Mouse (Mus musculus): ENCODE measurements around the gene Nell1. TPM values are rescaled to one million over a fixed set of nuclear protein-coding genes. Genes with fewer than 3 reads are reported as not detected.
A peak's percentile ranks its signal among the peaks of the same experiment; 100 is the strongest.

The Nell1 gene
- polyA plus RNA-seq, 1 experiment from 2014 or later = 0.14 TPM

DNA sequence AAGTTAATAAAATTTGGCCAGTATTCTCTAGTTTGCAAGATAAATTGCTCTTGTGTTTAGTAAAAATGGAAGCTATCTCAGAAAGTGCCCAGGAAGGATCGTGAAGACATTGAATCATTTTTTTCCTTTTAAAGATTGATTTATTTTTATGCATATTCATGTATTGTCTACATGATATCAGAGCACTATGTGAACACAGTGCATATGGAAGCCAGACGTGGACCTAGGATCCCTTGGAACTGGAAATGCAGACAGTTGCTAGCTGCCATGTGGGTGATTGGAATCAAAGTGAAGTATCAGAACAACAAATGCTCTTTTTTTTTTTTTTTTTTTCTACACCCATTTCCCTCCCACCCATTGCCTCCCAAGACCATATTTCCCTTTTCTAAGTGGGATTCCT, 79.0 kb downstream of the Nell1 start:
- WGBS (ENCODE audit: insufficient replicate concordance) = 56% methylated on average over 2 of the region's 2 CpGs

DNA sequence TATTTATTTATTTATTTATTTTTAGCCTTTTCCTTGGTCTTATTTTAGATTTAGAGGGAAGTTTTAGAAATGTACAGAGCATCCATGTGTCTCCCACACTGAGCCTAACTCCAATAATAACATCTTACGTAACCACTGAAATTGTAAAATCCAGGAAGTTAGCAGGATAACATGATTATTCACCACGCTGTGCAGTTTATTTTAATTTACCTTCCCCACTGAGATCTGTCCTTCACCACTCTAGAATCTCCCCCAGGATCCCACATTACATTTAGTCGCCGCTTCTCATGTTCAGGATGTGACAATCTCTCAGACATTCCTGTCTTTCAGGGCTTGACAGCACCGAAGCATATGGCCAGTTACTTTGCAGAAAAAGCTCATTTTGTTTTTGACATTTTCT, 119.8 kb downstream of the Nell1 start:
- no peaks in the 10 kb centered on the region for H3K36me3 ChIP-seq (replicated peaks)
- no peak for ATAC-seq (ENCODE audit: insufficient read depth)
- whole genome bisulfite sequencing (ENCODE audit: insufficient replicate concordance) = 66% methylated on average over 5 of the region's 5 CpGs

More for the DNA sequence above, 79.0 kb downstream of the Nell1 start:
- no peak for ATAC-seq (ENCODE audit: insufficient read depth)
- Histone ChIP-seq H3K4me3 (replicated peaks) (no peak overlapping the region), H3K27ac (replicated peaks) (no peak overlapping the region), H3K9ac (no peak overlapping the region), H3K36me3 (replicated peaks) (no peaks in the 10 kb centered on the region), H3K4me2 (no peak overlapping the region), H3K9me3 (replicated peaks) (no peaks in the 10 kb centered on the region), H3K27me3 (no peaks in the 10 kb centered on the region), H3K4me1 (replicated peaks) (no peaks in the 10 kb centered on the region)

GRCm38 (mm10) chr7:50105612-50106321, 131.1 kb downstream of the Nell1 start:
- Histone ChIP-seq H3K4me3 (replicated peaks) (no peak overlapping the region), H3K27ac (replicated peaks) (no peak overlapping the region), H3K4me2 (peak overlapping the region; percentile 13; the same call in 1 of the 2 replicates), H3K27me3 (no peaks in the 10 kb centered on the region), H3K9ac (no peak overlapping the region), H3K4me1 (replicated peaks) (no peaks in the 10 kb centered on the region), H3K9me3 (replicated peaks) (no peaks in the 10 kb centered on the region), H3K36me3 (replicated peaks) (no peaks in the 10 kb centered on the region)
- WGBS (ENCODE audit: insufficient replicate concordance) = 41% methylated on average over 8 of the region's 8 CpGs
- ATAC-seq (ENCODE audit: insufficient read depth) = no peak

More for the DNA sequence above, 119.8 kb downstream of the Nell1 start:
- H3K27ac ChIP-seq (replicated peaks) = no peak overlapping the region
- H3K4me2 ChIP-seq = no peak overlapping the region
- H3K27me3 ChIP-seq = no peaks in the 10 kb centered on the region
- no peaks in the 10 kb centered on the region for H3K4me1 ChIP-seq (replicated peaks)
- no peaks in the 10 kb centered on the region for H3K9me3 ChIP-seq (replicated peaks)
- no peak overlapping the region for H3K9ac ChIP-seq
- H3K4me3 ChIP-seq (replicated peaks) = no peak overlapping the region

DNA sequence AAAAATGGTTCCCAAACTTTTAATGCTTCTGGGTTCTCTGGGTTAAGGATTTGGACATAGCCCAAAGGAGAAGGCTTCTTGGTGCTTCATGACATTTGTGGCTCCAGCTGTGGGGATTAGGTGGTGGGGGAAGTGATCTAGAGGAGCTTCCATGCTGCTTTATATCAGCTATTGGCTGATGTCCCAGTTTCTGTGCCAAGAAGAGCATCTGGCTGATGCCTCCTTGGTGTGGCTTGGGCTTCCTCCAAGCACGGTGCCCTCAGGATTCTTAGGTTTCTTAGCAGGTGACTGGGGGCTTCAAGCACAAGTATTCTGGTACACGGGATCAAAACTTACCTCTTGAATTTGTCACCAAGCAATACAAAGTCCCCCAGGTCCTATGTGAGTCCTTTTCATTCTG, 132.6 kb downstream of the Nell1 start:
- Histone ChIP-seq H3K9me3 (replicated peaks) (no peaks in the 10 kb centered on the region), H3K4me2 (no peak overlapping the region), H3K27me3 (no peaks in the 10 kb centered on the region), H3K9ac (no peak overlapping the region), H3K36me3 (replicated peaks) (no peaks in the 10 kb centered on the region), H3K4me3 (replicated peaks) (no peak overlapping the region), H3K4me1 (replicated peaks) (no peaks in the 10 kb centered on the region), H3K27ac (replicated peaks) (no peak overlapping the region)
- no peak for ATAC-seq (ENCODE audit: insufficient read depth)
- WGBS (ENCODE audit: insufficient replicate concordance) = 55% methylated on average over 2 of the region's 2 CpGs

DNA sequence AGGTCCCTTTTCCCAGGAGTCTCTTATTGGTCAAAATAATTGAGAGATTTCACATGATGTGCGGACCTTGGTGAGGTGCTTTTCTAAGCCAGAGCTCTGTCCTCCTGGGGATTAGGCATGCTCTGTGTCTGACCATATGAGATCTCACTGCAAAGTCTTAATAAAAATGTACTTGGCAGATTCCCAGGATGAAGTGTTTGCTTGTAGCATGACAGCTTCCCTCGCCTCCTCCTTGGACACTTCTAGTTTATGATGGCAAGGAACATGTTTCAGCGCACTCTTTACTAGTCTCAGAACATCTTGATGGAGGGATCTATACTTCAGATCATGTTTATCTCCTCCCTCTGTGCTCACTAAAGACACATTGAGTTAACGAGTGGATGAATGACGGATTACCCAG, 143.7 kb downstream of the Nell1 start:
- Histone ChIP-seq H3K4me1 (replicated peaks) (no peaks in the 10 kb centered on the region), H3K9ac (no peak overlapping the region), H3K4me3 (replicated peaks) (no peak overlapping the region), H3K9me3 (replicated peaks) (no peaks in the 10 kb centered on the region), H3K27me3 (no peaks in the 10 kb centered on the region), H3K36me3 (replicated peaks) (no peaks in the 10 kb centered on the region), H3K4me2 (no peak overlapping the region), H3K27ac (replicated peaks) (no peak overlapping the region)
- 71% methylated on average over 5 of the region's 5 CpGs for WGBS (ENCODE audit: insufficient replicate concordance)
- no peak for ATAC-seq (ENCODE audit: insufficient read depth)

DNA sequence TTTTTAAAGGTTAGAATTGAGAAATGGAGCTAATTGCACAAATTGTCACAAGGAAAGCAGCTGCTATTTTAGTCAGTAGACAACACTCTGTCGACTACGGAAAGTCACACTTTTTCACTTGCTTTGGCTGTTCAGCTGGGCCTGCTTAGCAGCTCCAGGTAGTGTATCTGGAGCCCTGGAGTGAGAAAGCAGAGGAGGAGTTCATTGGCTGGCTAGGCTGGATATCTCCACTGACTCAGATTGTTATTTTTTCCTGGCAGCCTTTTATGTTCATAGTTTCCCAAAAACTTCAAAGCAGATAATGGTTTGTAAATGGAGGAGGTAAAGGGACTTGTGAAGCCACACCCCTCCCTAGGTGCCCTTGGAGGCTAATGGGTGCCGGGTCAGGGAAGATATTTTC, 163.0 kb downstream of the Nell1 start:
- Histone ChIP-seq H3K4me3 (replicated peaks) (no peak overlapping the region), H3K27ac (replicated peaks) (no peak overlapping the region), H3K9ac (no peak overlapping the region), H3K4me1 (replicated peaks) (no peaks in the 10 kb centered on the region), H3K4me2 (no peak overlapping the region), H3K36me3 (replicated peaks) (no peaks in the 10 kb centered on the region), H3K9me3 (replicated peaks) (no peaks in the 10 kb centered on the region), H3K27me3 (no peaks in the 10 kb centered on the region)
- no peak for ATAC-seq (ENCODE audit: insufficient read depth)
- 75% methylated on average over 3 of the region's 3 CpGs for WGBS (ENCODE audit: insufficient replicate concordance)

DNA sequence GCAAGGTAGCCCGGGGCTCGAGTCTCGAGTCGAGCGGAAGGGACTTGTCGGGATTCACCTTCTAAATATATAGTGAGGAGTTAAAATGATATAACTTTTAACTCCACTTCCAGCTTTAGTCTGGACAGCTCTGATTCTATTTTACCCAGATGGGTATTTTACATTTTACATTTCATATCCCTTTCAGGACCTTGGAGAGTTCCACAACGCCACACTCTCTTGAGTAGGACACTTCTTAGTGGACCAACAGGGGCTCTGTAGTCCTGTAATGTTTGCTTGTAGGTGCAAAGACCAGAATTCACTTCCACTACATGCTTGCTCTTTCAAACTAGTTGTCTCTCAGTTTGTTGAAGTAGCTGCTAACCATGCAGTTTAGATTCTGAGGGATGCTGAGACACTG, 174.7 kb downstream of the Nell1 start:
- Histone ChIP-seq H3K4me1 (replicated peaks) (no peaks in the 10 kb centered on the region), H3K4me3 (replicated peaks) (no peak overlapping the region), H3K4me2 (no peak overlapping the region), H3K9ac (no peak overlapping the region), H3K9me3 (replicated peaks) (no peaks in the 10 kb centered on the region), H3K36me3 (replicated peaks) (no peaks in the 10 kb centered on the region), H3K27ac (replicated peaks) (no peak overlapping the region), H3K27me3 (no peaks in the 10 kb centered on the region)
- 83% methylated on average over 7 of the region's 7 CpGs for WGBS (ENCODE audit: insufficient replicate concordance)
- no peak for ATAC-seq (ENCODE audit: insufficient read depth)

GRCm38 (mm10) chr7:50150838-50151237, 176.2 kb downstream of the Nell1 start:
- Histone ChIP-seq H3K27me3 (no peaks in the 10 kb centered on the region), H3K27ac (replicated peaks) (no peak overlapping the region), H3K9ac (no peak overlapping the region), H3K4me1 (replicated peaks) (no peaks in the 10 kb centered on the region), H3K4me2 (no peak overlapping the region), H3K4me3 (replicated peaks) (no peak overlapping the region), H3K9me3 (replicated peaks) (no peaks in the 10 kb centered on the region), H3K36me3 (replicated peaks) (no peaks in the 10 kb centered on the region)
- WGBS (ENCODE audit: insufficient replicate concordance) = 70% methylated on average over 2 of the region's 2 CpGs
- ATAC-seq (ENCODE audit: insufficient read depth) = no peak

- Histone ChIP-seq H3K27me3 (no peaks in the 10 kb centered on the region), H3K4me2 (no peak overlapping the region), H3K36me3 (replicated peaks) (no peaks in the 10 kb centered on the region), H3K9ac (no peak overlapping the region), H3K4me3 (replicated peaks) (no peak overlapping the region), H3K9me3 (replicated peaks) (no peaks in the 10 kb centered on the region), H3K27ac (replicated peaks) (no peak overlapping the region), H3K4me1 (replicated peaks) (no peaks in the 10 kb centered on the region)
- ATAC-seq (ENCODE audit: insufficient read depth) = no peak
- WGBS (ENCODE audit: insufficient replicate concordance) = 32% methylated on average over 2 of the region's 2 CpGs
These were observed 179.0 kb downstream of the Nell1 start for GRCm38 (mm10) chr7:50153618-50154017.

- 56% methylated on average over 5 of the region's 5 CpGs for WGBS (ENCODE audit: insufficient replicate concordance)
- Histone ChIP-seq H3K27me3 (no peaks in the 10 kb centered on the region), H3K9ac (no peak overlapping the region), H3K4me1 (replicated peaks) (no peaks in the 10 kb centered on the region), H3K36me3 (replicated peaks) (no peaks in the 10 kb centered on the region), H3K4me3 (replicated peaks) (no peak overlapping the region), H3K27ac (replicated peaks) (no peak overlapping the region), H3K4me2 (no peak overlapping the region), H3K9me3 (replicated peaks) (no peaks in the 10 kb centered on the region)
- ATAC-seq (ENCODE audit: insufficient read depth) = no peak
These were observed 187.9 kb downstream of the Nell1 start for GRCm38 (mm10) chr7:50162602-50163001.

DNA sequence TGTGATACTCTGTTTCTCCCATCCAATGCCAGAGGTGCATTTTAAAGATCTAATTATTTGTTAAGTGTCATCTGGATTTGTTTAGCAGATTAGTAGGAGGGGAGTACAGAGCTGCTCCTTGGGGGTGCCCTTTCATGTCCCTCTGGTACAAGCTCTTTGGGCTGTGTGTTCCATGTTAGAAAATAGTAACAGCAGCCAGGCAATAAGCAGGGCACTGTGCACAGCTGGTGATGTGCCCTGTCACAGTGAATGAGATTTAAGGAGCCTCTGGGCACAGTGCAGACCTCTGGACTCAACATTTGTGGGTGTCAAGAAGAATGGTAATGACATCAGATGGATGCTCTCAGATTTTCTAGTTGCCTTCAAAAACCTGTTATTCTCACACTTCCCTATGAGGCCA, 194.1 kb downstream of the Nell1 start:
- Histone ChIP-seq H3K9ac (no peak overlapping the region), H3K9me3 (replicated peaks) (no peaks in the 10 kb centered on the region), H3K4me3 (replicated peaks) (no peak overlapping the region), H3K27me3 (no peaks in the 10 kb centered on the region), H3K4me2 (no peak overlapping the region), H3K4me1 (replicated peaks) (no peaks in the 10 kb centered on the region), H3K27ac (replicated peaks) (no peak overlapping the region), H3K36me3 (replicated peaks) (no peaks in the 10 kb centered on the region)
- ATAC-seq (ENCODE audit: insufficient read depth) = no peak

GRCm38 (mm10) chr7:50186306-50186705, 211.6 kb downstream of the Nell1 start:
- 65% methylated on average over 6 of the region's 6 CpGs for WGBS (ENCODE audit: insufficient replicate concordance)
- no peak for ATAC-seq (ENCODE audit: insufficient read depth)

More at GRCm38 (mm10) chr7:50186306-50186705, 211.6 kb downstream of the Nell1 start:
- H3K4me2 ChIP-seq = no peak overlapping the region
- H3K9me3 ChIP-seq (replicated peaks) = no peaks in the 10 kb centered on the region
- H3K4me3 ChIP-seq (replicated peaks) = no peak overlapping the region
- H3K4me1 ChIP-seq (replicated peaks) = no peaks in the 10 kb centered on the region
- no peaks in the 10 kb centered on the region for H3K36me3 ChIP-seq (replicated peaks)
- H3K27ac ChIP-seq (replicated peaks) = no peak overlapping the region
- H3K27me3 ChIP-seq = no peaks in the 10 kb centered on the region
- no peak overlapping the region for H3K9ac ChIP-seq

All from liver, embryonic 15.5 days (tissue).